Mouse (Mus musculus) cerebellum, adult 2 months (tissue): Measurements from ENCODE around the gene Ppp2r2d. TPM values are rescaled to one million over a fixed set of nuclear protein-coding genes. Genes with fewer than 3 reads are reported as not detected.
A peak's percentile ranks its signal among the peaks of the same experiment; 100 is the strongest.

Experiments used
- DNase-seq, 2 experiments: peaks; one replicate each; pipeline ENCODE4 v3.0.0; 2021
- H3K27ac ChIP-seq: fragments of 200-500 bp; 2 replicates; pipeline ENCODE4 v1.5.1; 2012; ENCODE audit warnings: low read length, control low read depth, inconsistent platforms; ENCODE audit not compliant: insufficient read depth
- H3K27me3 ChIP-seq: fragments of 200-500 bp; 2 replicates; pipeline ENCODE4 v1.6.1; 2012; ENCODE audit warnings: inconsistent platforms, mild to moderate bottlenecking, low read length, moderate library complexity; ENCODE audit not compliant: control insufficient read depth, insufficient read depth
- H3K4me1 ChIP-seq: fragments of 200-500 bp; 2 replicates; pipeline ENCODE4 v1.6.1; 2011; ENCODE audit warnings: low read length; ENCODE audit not compliant: control insufficient read depth, insufficient read depth
- H3K4me3 ChIP-seq: fragments of 200-500 bp; replicated peaks from 2 replicates; pipeline ENCODE3; 2011; ENCODE audit warnings: mild to moderate bottlenecking, low read depth, low read length, control low read depth; ENCODE audit not compliant: insufficient read depth
- CTCF ChIP-seq: fragments of 200-500 bp; IDR thresholded peaks from 2 replicates; pipeline ENCODE4 v1.5.1; 2011; ENCODE audit warnings: low read depth, mild to moderate bottlenecking, control low read depth, low read length, moderate library complexity, borderline replicate concordance; ENCODE audit not compliant: insufficient read depth
- POLR2A ChIP-seq: fragments of 200-500 bp; IDR thresholded peaks from 2 replicates; pipeline ENCODE4 v1.6.1; 2011; ENCODE audit warnings: low read length, control low read depth, borderline replicate concordance; ENCODE audit not compliant: insufficient read depth
- WGBS: fragments of 180-500 bp; shearing (Covaris S2); methylation state at CpG from one replicate; pipeline ENCODE4 v1.1.7; 2018; 5-methylcytosine and 5-hydroxymethylcytosine counted together
- polyA plus RNA-seq: library from polyadenylated mRNA; depleted of rRNA; stranded (reverse); fragments of >200 nt; gene quantifications from 2 replicates; pipeline ENCODE4 v1.2.3, GENCODE M21; 2012; rRNA removed

Gene Ppp2r2d
- polyA plus RNA-seq, result 70.0 and 74.9 TPM in 2 replicates

GRCm38 (mm10) chr7:138845544-138846391 is at the start of gene Ppp2r2d, which contains the start of gene Mapk1ip1:
Ppp2r2d (plus strand) TSS chr7:138846079.
Mapk1ip1 (minus strand) TSS chr7:138846273.
- DNase-seq, result peak; percentile 96 to 98
- under 1% methylated on average over 51 of the region's 51 CpGs for WGBS
- H3K27me3 ChIP-seq, result no peaks in the 10 kb centered on the region
- peaks cover 21% of the 10 kb centered on the region for H3K4me1 ChIP-seq
- peak within 1 kb of the TSS; percentile 82 for H3K4me3 ChIP-seq
- TF ChIP-seq CTCF (peak; percentile 65; the same call in 1 of the 2 replicates), POLR2A (peak; percentile 95)
- peak within 1 kb of the TSS; percentile 91 for H3K27ac ChIP-seq

DNA sequence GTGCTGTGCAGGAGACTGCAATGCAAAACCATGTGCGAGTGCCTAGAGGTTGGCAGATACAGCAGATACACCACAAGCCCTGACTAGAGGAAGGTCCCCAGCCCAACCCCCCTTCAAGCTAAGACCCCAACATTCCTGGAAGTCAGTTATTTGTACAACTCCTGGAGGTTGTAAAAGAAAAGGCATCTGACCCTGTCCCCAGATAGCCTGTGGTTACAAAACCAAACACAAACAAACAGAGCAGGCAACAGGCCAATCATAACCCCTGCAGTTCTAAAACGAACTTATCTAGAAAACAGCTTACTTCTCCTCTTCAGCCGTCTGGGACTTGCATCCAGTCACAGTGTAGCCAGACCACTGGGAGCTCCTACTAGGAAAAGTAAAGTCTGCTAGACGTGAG is 42.5 kb upstream of the Ppp2r2d start:
- DNase-seq, result no peak
- H3K4me3 ChIP-seq, result no peak overlapping the region
- no peak overlapping the region for H3K27ac ChIP-seq
- H3K4me1 ChIP-seq, result no peaks in the 10 kb centered on the region
- no peak for TF ChIP-seq CTCF
- TF ChIP-seq POLR2A, result no peak
- 46% methylated on average over 4 of the region's 4 CpGs for WGBS
- H3K27me3 ChIP-seq, result no peaks in the 10 kb centered on the region

DNA sequence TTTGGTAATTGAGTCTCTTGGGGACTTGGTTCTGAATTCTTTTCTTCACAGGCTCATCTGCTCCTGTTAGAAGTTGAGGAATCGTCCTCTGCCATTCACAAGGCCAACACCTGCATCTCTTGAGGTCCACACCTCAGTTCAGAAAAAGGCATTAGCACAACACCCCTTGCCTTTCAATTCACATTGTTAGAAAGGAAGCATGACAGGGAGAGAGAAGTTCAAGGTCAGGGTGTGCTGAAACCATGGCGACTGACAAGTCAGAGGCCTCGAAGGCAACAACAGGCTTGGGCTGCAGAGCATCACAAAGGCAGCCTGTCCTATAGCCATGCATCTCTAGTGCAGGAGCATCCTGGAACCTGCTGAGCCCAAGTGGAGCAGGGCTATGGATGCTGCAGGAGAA is 38.7 kb upstream of the Ppp2r2d start:
- H3K4me1 ChIP-seq, result no peaks in the 10 kb centered on the region
- H3K27ac ChIP-seq, result no peak overlapping the region
- TF ChIP-seq POLR2A (no peak), CTCF (no peak)
- H3K27me3 ChIP-seq, result no peaks in the 10 kb centered on the region
- WGBS, result 91% methylated on average over 3 of the region's 3 CpGs
- H3K4me3 ChIP-seq, result no peak overlapping the region
- DNase-seq, result no peak

GRCm38 (mm10) chr7:138813213-138813875 is 32.5 kb upstream of the Ppp2r2d start:
- DNase-seq, result no peak
- TF ChIP-seq CTCF (no peak), POLR2A (no peak)
- Histone ChIP-seq H3K27ac (no peak overlapping the region), H3K27me3 (no peaks in the 10 kb centered on the region), H3K4me1 (peaks cover 4% of the 10 kb centered on the region), H3K4me3 (no peak overlapping the region)
- 50% methylated on average over 11 of the region's 11 CpGs for WGBS

DNA sequence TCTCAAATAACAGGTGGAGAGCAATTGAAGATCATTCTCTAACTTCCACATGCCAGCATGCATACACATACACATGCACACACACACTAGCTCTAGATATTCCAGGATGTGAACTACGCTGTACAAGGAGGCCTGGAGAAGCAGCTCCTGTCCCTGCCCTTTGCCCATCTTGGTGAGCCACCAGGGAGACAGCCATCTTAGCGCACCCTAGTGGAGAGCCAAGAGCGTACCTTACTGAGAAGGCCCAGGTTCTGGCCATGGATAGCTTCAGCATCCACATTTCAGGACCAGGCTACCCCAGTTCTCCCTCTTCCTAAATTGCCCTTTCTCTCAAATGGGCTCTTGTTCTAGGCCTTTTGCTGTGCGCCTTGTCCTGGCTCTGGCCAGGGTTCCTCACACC is 27.6 kb upstream of the Ppp2r2d start:
- 78% methylated on average over 4 of the region's 4 CpGs for WGBS
- Histone ChIP-seq H3K4me3 (no peak overlapping the region), H3K27ac (no peak overlapping the region), H3K27me3 (no peaks in the 10 kb centered on the region), H3K4me1 (peaks cover 4% of the 10 kb centered on the region)
- no peak for DNase-seq
- TF ChIP-seq CTCF (peak; percentile 48; the same call in 1 of the 2 replicates), POLR2A (no peak)

- Histone ChIP-seq H3K27me3 (no peaks in the 10 kb centered on the region), H3K4me1 (no peaks in the 10 kb centered on the region; the same call in 1 of the 2 replicates), H3K4me3 (no peak overlapping the region), H3K27ac (no peak overlapping the region)
- no peak for DNase-seq
- WGBS, result 51% methylated on average over 6 of the region's 6 CpGs
- TF ChIP-seq CTCF (no peak), POLR2A (no peak)
These were observed 21.5 kb upstream of the Ppp2r2d start for GRCm38 (mm10) chr7:138824423-138824822.

DNA sequence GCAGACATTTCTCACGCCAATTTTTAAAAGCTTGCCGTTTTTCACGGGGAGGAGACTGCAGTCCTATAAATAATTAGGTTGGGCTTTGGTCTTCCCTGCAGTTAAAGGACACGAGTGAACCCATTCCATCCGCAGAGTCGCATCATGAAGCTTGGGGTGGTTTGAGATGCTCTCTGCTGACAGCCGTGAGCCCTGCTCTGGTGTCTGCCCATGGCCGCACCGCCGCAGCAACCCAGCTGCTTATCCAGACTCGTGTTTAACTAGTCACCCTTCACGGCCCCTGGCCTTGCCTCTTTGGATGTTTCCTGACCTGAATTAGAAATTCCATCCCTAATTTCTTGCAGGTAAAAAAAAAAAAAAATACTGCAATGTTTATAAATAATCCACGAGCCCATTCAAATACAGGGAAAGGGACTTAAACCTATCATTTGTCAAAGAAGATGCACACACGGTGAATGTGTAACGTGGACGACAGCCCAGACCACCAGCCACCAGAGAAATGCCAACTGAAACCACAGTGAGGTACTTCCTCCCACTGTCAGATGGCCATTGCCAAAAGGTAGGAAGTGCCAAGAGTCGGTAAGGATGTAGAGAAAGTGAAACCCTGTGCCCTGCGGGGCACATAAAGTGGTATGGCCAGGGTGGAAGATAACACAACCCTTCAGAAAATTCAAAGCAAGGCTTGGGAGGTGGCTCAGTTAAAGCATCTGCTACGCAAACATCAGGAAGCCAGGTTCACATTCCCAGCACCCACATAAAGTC is 20.7 kb upstream of the Ppp2r2d start:
- no peaks in the 10 kb centered on the region; the same call in 1 of the 2 replicates for H3K4me1 ChIP-seq
- H3K27ac ChIP-seq, result no peak overlapping the region
- 61% methylated on average over 19 of the region's 19 CpGs for WGBS
- H3K27me3 ChIP-seq, result no peaks in the 10 kb centered on the region
- DNase-seq, result no peak
- TF ChIP-seq CTCF, result no peak
- TF ChIP-seq POLR2A, result no peak
- H3K4me3 ChIP-seq, result no peak overlapping the region
